Mouse (Mus musculus) gastrocnemius, adult 2 months (tissue): ENCODE results near the gene Papln. TPM values are rescaled to one million over a fixed set of nuclear protein-coding genes. Genes with fewer than 3 reads are reported as not detected.

Source experiments
- DNase-seq: peaks from one replicate; pipeline ENCODE4 v3.0.0; 2022
- H3K27ac ChIP-seq: fragments of 200-600 bp; 2 replicates; pipeline ENCODE4 v1.8.1; 2022; ENCODE audit warnings: mild to moderate bottlenecking
- H3K4me3 ChIP-seq: fragments of 200-600 bp; 2 replicates; pipeline ENCODE4 v1.8.1; 2022; ENCODE audit warnings: mild to moderate bottlenecking, moderate library complexity
- CTCF ChIP-seq: fragments of 200-600 bp; IDR thresholded peaks from 2 replicates; pipeline ENCODE4 v1.8.1; 2022; ENCODE audit warnings: antibody characterized with exemption, mild to moderate bottlenecking, moderate library complexity
- intact Hi-C: fragments of 180-260 bp; cut with DNase I; formaldehyde crosslinking; loops from one replicate; pipeline ENCODE4 v1.15.1; 2025
- total RNA-seq, 2 experiments: library from RNA; stranded (reverse); gene quantifications; 2 replicates each; pipeline ENCODE4 v1.2.3; 2021

The Papln gene
- total RNA-seq, 2 experiments from 2014 or later, result 0.56 to 1.6 TPM

- Histone ChIP-seq H3K4me3 (no peak overlapping the region), H3K27ac (no peak overlapping the region)
- no peak for DNase-seq
- intact Hi-C loops, result no loop called here
- no peak for TF ChIP-seq CTCF
Observed at GRCm38 (mm10) chr12:83742834-83743233, 20.6 kb upstream of the Papln start.

GRCm38 (mm10) chr12:83743712-83744111 lies 19.7 kb upstream of the Papln start:
- intact Hi-C loops, result no loop called here

GRCm38 (mm10) chr12:83749186-83749585 lies 14.2 kb upstream of the Papln start:
- Histone ChIP-seq H3K27ac (no peak overlapping the region), H3K4me3 (no peak overlapping the region)
- no peak for TF ChIP-seq CTCF
- intact Hi-C loops, result no loop called here
- DNase-seq, result no peak

More at GRCm38 (mm10) chr12:83743712-83744111, 19.7 kb upstream of the Papln start:
- no peak for DNase-seq
- Histone ChIP-seq H3K27ac (no peak overlapping the region), H3K4me3 (no peak overlapping the region)
- TF ChIP-seq CTCF, result no peak

GRCm38 (mm10) chr12:83752495-83752894 lies 10.9 kb upstream of the Papln start:
- no peak for DNase-seq
- TF ChIP-seq CTCF, result no peak
- intact Hi-C loops, result no loop called here
- Histone ChIP-seq H3K27ac (no peak overlapping the region), H3K4me3 (no peak overlapping the region)

- H3K27ac ChIP-seq, result no peak overlapping the region
- no peak for DNase-seq
- TF ChIP-seq CTCF, result no peak
- no peak overlapping the region for H3K4me3 ChIP-seq
- intact Hi-C loops, result no loop called here
Observed at GRCm38 (mm10) chr12:83758735-83759134, 4.7 kb upstream of the Papln start.

GRCm38 (mm10) chr12:83760201-83760600 lies 3.2 kb upstream of the Papln start:
- no peak overlapping the region for H3K4me3 ChIP-seq
- DNase-seq, result no peak
- TF ChIP-seq CTCF, result no peak
- H3K27ac ChIP-seq, result no peak overlapping the region
- intact Hi-C loops, result no loop called here

GRCm38 (mm10) chr12:83762706-83763105 lies 728 bp upstream of the Papln start:
- TF ChIP-seq CTCF, result no peak
- intact Hi-C loops, result no loop called here
- Histone ChIP-seq H3K27ac (no peak overlapping the region), H3K4me3 (no peak overlapping the region)
- no peak for DNase-seq

- peak overlapping the region; percentile 65; the same call in 1 of the 2 replicates for H3K27ac ChIP-seq
- intact Hi-C loops, result no loop called here
- peak; percentile 51 for DNase-seq
- no peak for TF ChIP-seq CTCF
- peak overlapping the region; percentile 74 for H3K4me3 ChIP-seq
Observed at GRCm38 (mm10) chr12:83764044-83764365, 571 bp downstream of the Papln start.

GRCm38 (mm10) chr12:83764519-83764918 lies 1.1 kb downstream of the Papln start:
- no peak for TF ChIP-seq CTCF
- Histone ChIP-seq H3K27ac (no peak overlapping the region), H3K4me3 (peak overlapping the region; percentile 74)
- intact Hi-C loops, result no loop called here
- DNase-seq, result no peak

GRCm38 (mm10) chr12:83765965-83766603 lies 2.6 kb downstream of the Papln start:
- intact Hi-C loops, result no loop called here
- no peak for TF ChIP-seq CTCF

GRCm38 (mm10) chr12:83767833-83768232 lies 4.4 kb downstream of the Papln start:
- intact Hi-C loops, result no loop called here
- no peak for DNase-seq
- no peak for TF ChIP-seq CTCF

More at GRCm38 (mm10) chr12:83765965-83766603, 2.6 kb downstream of the Papln start:
- H3K27ac ChIP-seq, result no peak overlapping the region
- no peak for DNase-seq
- H3K4me3 ChIP-seq, result no peak overlapping the region

GRCm38 (mm10) chr12:83768235-83768899 lies 4.9 kb downstream of the Papln start:
- Histone ChIP-seq H3K4me3 (no peak overlapping the region), H3K27ac (no peak overlapping the region)
- DNase-seq, result no peak
- TF ChIP-seq CTCF, result no peak
- intact Hi-C loops, result no loop called here

More at GRCm38 (mm10) chr12:83767833-83768232, 4.4 kb downstream of the Papln start:
- no peak overlapping the region for H3K27ac ChIP-seq
- no peak overlapping the region for H3K4me3 ChIP-seq

GRCm38 (mm10) chr12:83770418-83771256 lies 7.2 kb downstream of the Papln start:
- intact Hi-C loops, result loop anchor here (1.0 kb wide), 1 partner anchor 57 kb away; no protein-coding TSS in a partner anchor
- Histone ChIP-seq H3K4me3 (peak overlapping the region; percentile 55), H3K27ac (peak overlapping the region; percentile 3; the same call in 1 of the 2 replicates)
- DNase-seq, result peak; percentile 69
- TF ChIP-seq CTCF, result peak; percentile 82
